Mouse (Mus musculus) retina, embryonic 14.5 days (tissue): ENCODE data around the gene Pikfyve.
"Not testable (repeated sequence)": the region's sequence is repeated elsewhere in the genome, so short reads cannot be mapped to it uniquely, and the experiment has no call there.

Experiments
- DNase-seq: peaks from one replicate; pipeline ENCODE4 v3.0.0-alpha.2; 2015; ENCODE audit warnings: low spot score

The Pikfyve gene

DNA sequence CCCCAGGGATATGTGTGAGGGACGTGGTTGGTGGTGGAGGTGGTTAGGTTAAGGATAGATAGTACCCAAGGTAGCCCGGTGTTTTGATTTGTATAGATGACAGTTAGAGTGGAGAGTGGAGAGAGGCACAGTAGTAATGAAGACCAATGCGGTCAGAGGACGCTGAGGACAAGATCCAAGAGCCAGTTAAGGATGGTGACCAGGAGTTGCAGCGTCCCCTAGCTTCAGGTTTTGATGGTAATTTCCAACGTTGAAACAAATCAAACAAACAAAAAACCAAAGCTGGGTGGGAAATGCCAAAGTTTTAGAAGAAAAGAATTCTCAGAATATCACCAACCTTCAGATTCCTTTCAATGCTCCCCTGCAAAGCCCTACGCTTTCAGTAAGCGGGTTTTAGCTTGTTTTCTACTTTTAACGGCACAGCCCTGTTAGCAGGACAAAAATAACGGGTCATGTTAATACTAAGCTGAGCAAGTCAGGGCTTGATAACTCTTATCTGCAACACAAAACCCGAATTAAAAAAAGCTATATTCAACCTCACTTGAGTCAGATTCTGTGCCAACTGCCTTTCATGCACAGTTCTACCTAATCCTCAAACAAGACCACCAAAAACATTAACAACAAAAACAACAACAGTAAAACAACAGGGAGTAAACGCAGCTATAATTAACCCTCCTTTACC, 818 bp upstream of the Pikfyve start:
- DNase-seq: peak; percentile 22

DNA sequence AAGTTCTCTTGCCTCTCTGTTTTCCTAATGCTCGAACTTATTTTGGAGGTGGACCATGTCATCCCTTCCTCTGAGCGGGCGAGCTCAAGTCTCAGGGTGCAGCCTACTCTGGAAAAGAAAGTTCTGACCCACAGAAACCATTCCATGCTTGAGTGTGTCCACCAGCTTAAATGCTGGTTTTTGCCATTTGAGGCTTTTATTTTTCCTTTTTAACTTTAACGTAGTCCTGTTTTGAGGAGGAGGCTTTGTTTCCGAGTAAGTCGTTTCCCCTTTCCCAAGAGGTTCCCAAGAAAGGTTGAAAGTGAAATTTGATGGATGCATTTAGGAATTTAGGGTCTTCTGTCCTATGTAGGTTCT, 569 bp downstream of the Pikfyve start:
- DNase-seq: no peak

DNA sequence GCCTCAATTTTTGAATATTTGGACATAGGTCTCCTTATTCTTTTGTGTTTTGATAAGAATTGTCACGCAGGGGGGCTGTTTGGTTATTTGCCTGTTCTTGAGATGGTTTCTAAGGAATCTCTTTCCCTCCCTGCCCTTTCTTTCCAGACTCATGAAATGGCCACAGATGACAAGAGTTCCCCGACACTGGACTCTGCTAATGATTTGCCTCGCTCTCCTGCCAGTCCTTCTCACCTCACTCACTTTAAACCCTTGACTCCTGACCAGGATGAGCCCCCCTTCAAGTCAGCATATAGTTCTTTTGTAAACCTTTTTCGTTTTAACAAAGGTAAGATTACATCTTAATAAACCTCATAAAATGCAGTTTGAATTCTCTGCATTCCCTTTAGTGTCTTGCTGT, 3.7 kb downstream of the Pikfyve start:
- no peak for DNase-seq

DNA sequence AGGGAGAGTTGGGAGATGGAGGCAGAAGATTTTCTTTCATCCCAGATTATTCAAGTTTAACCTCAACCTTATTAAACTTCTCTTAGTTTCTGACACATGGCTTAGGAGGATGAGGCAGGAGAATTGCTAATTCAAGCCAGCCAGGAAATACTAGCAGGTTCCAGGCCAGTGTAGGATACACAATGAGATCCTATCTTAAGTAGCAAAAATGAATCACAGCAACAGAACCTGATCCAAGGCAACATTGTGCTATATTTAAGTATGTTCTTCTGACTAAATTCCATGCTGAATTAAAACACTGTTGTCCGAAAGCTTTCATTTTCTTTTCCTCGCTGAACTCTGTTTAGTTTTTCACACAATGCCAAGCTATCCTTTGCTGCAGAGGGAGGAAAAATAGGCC, 6.7 kb downstream of the Pikfyve start:
- no peak for DNase-seq

DNA sequence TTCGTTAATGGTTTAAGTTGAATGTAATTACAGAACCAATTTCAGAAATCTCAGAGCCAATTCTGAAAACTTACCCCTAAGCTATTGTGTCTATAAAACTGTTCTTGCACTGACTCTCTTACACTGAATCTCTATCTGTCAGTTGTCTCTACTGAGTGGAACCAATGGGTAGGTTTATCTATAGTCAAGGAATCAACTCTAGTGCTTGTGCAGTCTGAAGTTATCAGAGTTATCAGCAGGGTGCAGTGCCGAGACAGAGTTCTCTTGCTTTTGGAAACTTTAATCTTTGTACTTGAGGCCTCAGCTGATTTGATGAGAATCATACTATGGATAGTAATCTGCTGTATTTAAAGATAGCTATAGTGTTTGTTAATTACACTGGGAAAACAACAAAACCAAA, 11.9 kb downstream of the Pikfyve start:
- DNase-seq: no peak

DNA sequence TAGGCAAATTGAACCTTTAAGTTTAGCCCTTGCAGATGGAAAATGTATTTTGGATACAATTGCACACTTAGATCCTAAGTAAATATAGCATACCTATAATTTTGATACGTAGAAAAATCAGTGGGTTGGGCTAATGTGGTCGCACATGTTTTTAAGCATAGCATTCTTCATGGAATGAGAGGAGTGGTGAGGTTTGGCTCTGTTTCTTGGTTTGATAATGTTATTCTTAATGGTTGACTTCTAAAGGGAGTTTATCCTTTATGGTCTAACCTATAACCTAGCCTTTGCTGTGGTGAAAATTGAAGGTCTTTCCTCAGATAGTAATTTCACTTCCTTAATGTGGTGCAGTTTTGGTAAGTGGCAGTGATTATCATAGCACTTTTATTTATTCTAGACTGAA, 12.4 kb downstream of the Pikfyve start:
- DNase-seq: no peak

DNA sequence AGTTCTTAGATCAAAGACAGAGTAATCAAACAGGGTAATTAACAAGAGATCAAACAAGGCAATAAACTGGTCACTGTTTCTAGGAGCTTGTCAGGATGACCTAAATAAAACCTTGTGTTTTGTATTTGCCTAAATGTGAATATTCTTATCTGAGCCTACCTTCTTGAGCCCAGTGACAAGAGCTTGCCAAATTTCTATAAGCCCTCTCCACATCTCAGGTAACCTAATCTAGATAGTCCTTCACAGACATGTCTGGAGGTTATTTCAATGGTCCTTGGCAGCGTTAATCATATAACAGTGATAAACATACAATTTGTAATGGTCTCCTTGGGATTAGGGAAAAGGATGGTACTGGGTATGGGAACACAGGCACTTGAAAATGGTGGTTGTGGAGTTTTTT, 17.8 kb downstream of the Pikfyve start:
- DNase-seq: no peak

DNA sequence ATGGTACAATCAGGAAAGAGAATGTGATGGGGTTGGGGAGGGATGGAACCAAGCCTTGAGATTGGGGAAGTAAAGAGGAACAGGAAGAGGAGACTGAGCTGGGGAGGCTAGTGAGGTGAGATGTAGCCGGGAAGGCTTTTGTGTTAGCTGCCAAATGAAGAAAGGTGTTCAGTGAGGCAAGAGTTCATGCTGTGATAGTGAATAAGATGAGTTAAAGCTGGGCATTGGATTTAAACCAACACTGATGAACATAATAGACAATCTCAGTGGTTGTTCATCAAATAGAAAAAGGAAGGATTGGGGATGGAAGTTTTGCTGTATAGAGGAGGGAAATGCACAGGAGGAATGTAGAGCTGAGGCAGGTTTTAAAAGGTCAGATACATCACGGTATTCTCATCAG, 26.7 kb downstream of the Pikfyve start:
- no peak for DNase-seq

DNA sequence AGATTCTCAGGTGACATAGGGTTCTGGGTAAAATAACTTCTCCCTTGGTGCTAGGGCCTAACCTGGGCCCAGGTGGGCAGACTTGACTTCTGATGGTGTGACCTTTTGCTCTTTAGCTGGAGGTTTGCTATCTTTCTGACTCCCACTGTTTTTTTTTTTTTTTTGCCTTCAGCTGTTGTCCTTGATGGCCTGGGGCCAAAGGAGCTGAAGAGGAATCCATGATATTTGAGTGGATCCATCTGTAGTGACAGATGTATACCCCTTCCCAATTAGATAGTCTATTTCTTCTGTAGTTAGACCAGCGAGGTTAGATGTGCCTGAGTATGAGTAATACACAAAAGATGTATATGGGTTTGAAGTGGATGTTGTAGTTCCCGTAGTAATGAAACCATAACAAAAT, 31.1 kb downstream of the Pikfyve start:
- DNase-seq: no peak

DNA sequence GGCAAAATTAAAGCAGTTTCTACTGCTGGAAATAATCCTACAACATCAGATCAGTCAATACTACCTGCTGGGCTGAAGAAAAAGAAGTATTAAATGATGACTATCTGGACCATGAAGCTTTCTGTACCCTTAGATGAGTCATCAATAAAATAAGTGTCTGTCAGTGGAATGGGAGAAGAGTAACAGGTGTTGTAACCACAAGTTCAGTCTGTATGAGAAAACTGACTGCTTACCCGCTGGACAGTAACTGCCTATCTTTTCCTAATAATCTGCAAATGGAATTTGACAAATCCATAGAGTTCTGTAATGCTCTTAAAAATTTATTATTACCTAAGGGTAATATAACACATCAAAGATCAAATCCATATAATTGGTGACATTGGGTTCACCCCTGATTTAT, 31.5 kb downstream of the Pikfyve start:
- no peak for DNase-seq

DNA sequence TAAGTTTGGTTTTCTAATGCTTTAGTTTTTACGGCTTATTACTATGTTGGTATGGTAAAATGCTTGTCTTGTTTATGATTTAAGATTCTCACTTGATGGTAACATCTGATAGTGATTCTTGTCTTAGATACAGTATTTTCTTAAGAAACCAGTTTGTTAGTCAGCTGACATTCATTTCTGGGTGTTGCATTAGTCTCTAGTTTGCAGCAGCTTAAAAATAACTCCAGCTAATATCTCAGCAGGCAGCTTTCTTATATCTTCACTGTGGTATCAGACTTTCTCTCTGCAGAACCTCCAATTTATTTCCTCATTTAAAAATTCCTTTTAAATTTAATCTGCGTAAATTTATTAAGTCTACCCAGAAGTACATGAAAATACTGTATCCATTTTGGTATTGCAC, 37.2 kb downstream of the Pikfyve start:
- DNase-seq: no peak

DNA sequence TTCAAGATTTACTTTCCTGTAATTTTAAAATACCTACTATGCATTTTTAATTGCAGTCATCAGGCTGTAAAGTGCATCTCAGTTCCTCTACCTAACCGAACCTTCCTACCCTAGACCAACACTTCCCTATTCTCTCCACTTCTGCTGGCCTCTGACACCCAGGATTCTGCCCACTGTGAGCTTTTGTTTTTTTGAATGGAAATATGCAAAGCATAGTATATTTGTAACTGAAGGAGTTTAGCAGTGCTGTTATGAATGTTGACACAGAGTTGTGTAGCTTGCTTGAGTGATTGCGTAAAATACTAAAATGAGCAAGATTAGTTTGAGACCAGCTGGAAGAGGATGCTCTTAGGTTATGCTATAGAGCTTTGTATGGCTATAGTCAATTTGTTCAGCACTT, 41.2 kb downstream of the Pikfyve start:
- DNase-seq: no peak

DNA sequence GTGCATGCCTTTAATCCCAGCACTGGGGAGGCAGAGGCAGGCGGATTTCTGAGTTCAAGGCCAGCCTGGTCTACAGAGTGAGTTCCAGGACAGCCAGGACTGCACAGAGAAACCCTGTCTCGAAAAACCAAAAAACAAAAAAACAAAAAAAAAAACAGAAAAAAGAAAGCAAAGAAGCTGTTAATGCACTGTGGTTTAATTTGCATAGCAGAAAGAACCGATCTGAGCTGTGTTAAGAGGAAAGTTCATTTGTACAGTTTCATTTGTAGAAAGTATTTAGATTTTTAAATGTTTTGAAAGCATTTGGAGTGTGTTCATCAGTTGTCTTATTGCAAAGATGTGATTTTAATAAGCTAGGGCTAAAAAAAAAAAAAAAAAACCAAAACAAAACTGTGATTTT, 43.3 kb downstream of the Pikfyve start:
- not testable (repeated sequence) for DNase-seq

DNA sequence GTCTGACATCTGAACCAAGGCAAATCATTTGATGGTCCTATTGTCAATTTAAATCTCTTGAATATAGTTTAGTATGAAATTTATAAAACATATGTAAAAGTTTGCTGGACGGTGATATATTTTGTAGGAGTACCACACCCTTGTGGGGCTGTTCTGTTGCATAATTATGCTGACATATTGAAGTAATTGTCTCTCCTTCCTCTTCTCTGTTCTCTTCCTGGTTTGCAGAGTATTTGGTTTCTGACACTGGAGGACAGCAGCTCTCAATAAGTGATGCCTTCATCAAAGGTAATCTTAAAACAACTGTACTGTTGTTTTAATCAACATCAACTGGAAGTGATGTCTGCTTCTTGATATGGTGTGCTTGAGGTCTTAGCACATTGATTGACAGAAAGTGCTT, 44.1 kb downstream of the Pikfyve start:
- DNase-seq: no peak

DNA sequence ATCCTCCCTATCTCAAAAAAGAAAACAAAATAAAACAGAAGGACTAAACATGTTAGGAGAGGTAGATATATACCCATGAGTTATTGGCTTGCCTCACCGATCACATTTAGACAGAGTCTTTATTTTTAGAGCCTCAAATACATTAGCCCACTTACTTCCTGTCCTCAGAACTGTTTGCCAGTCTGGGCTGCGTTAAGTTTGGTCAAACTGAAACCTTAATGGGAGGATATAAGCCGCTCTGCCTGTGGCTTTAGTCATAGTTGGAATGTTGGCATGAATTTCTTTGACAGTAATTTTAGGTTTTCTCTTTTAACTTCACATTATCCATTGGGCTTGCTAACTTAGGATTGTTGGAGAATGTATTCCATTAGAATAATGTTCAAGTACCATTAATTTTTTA, 51.2 kb downstream of the Pikfyve start:
- no peak for DNase-seq

DNA sequence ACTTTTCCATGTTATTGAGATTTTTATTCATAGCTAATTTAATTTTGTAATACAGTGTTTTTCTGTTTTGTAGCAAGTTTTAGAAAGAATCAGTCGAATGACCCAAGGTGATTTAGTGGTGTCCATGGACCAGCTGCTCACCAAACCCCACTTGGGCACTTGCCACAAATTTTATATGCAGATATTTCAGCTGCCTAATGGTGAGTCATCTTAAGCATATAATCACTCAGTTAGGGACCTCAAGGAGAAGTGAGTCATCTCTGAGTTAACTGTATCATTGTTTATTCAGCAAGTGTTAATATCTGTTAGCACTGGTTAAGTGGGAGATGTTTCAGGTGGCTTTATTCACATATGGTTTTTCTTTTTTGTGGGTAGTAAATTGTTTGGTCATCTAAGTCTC, 59.2 kb downstream of the Pikfyve start:
- DNase-seq: no peak

DNA sequence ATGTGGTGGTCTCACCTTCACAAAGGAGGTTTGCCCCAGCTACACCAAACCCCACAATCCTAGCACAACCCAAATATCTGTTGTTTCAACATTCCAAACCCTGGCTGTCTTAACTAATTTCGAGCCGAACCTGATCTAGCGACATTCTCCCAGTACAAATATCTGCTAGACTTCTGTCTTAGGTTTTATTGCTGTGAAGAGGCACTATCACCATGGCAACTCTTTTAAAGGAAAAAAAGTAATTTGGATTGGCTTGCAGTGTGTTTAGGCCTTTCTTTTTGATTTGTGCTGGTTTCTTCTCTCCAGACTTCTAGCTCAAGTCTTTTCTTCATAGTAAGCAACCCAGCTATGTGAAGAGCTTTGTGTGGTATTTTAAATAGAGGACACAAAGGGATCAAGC, 94.0 kb downstream of the Pikfyve start:
- DNase-seq: no peak

DNA sequence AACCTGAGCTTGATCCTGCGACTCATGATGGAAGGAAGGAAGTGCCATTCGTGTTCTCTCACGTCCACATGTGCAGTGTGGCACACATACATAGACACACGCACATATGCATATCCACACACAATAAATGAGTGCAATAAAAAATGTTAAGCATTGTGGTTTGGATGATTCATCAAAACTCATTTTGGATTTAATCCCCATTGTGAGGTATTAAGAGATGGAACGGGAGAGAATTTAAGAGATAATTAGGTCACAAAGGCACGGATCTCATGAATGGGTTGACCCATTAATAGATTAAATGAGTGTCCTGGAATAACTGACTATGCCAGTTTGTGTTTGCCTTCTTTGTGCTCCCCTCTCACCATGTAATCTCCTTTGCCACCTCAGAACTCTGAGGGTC, 95.3 kb downstream of the Pikfyve start, which contains the start of gene Pth2r:
Gene Pth2r (plus strand): TSS at position 301 of the 400 bp plus-strand sequence.
- no peak for DNase-seq

DNA sequence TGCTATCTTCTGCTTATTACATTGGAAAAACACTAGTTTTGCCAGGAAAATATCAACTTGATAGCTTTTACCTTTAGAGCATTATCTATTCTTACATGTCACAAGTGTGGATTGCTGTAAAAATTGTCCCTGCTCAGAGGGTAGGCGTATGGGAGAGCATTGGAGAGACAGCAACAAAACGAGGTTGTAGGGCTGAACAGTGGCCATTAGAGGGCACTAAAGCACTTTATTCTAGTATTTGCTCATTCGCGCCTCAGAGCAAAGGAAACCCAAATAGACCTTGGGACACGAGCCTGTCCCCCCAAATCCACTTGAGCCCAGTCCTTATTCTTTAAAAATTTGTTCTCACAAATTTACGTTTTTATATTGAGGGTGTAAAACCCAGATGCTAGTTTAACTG, 96.3 kb downstream of the Pikfyve start:
- peak; percentile 87 for DNase-seq

DNA sequence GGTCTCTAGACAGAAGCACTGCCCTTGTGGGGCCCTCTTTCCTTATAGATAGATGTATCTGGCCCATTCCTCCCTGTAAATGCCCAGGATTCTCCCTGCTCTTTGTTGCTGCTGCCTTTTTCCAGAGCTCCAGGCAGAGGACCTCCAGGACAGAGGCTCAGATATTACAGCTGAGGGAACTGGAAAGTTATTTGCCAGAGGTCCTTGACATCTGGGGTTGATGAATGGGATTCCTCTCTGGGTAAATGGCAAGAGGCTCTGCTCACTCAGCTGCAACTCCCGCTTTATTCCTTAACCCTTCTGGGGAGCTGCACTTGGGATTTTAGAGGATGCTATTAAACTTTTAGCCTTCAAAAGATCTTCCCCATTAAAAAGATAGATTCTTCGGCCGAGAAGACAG, 122.0 kb downstream of the Pikfyve start:
- no peak for DNase-seq

DNA sequence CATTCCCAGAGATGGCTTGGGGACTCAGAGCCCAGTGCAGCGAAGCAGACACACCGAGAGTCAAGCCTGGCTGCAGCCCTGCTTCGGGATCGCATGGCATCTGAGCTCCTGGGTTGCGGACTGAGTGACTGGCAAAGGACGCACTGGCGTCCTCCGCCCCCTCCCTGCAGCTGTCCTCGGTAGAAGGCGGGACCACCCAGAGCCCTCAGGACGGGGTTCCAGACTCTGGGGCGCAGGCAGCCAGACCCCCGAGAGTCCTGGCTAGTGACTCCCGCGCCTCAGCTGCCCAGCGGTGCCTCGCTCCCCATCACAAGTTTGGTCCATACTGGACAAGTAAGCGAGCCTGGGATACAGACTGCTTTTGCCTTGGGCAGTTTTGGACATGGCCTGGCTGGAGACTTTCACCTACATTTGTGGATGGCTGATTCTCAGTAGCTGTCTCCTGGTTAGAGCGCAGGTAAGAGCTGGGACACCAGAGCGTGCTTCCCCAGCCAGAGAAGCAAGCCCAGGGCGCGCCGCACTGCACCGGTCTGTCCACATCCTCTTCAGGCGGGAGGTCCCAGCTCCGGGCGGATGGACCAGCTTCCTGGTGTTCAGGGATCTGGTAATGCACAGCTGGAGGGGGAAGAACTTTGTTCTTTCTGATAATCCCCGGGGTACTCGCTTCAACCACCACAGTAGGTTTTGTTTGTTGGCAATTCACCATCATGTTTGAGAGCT, 124.9 kb downstream of the Pikfyve start:
- peak; percentile 46 for DNase-seq

DNA sequence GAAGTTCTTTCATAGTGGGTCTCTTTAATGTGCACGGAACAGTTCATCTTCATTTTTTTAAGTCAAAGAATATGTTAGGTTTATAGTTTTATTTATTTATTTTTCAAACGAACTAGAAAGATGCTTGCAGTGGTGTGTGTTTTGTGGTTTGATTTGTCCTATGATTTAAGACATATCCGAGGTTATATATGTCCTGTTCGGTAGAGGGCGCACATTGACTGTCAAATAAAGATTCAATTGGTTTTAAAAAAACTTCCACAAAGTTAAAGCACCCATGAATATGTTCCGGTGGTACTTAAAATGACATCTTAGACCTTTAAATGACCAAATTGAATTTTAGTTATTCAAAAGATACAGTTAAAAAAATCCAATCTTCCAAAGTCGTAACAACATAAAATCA, 125.6 kb downstream of the Pikfyve start:
- DNase-seq: peak; percentile 85

DNA sequence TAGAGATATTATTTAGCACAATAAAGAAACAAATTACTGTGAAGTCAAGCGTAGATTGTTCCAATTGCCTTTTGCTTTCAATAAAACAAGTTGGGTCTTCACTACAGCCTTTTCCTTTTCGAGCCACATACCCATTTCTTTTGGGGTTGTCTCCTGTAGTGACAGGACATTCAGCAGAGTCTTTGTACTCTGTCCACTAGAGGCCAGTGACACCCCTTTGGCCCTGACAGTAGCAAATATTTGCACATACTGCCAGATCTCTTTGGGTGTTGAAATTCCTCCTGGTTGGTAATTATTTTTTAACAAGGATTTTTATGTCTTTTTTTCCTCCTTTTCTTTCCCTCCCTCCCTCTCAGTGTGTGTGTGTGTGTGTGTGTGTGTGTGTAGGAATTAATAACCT, 126.4 kb downstream of the Pikfyve start:
- peak; percentile 27 for DNase-seq
